Mouse (Mus musculus) CH12.LX (cell line): Measurements from ENCODE around the gene Btbd19. TPM values are rescaled to one million over a fixed set of nuclear protein-coding genes. Genes with fewer than 3 reads are reported as not detected.

Experiments used
- DNase-seq: peaks from one replicate; pipeline ENCODE4 v3.0.0-alpha.2; 2013; ENCODE audit errors: extremely low read depth
- H3K27ac ChIP-seq: 2 replicates; pipeline ENCODE4 v1.5.1; 2012; ENCODE audit warnings: low read depth, mild to moderate bottlenecking, control low read depth, moderate library complexity; ENCODE audit not compliant: insufficient read depth
- H3K27me3 ChIP-seq: replicated peaks from 2 replicates; pipeline ENCODE3; 2012; ENCODE audit warnings: inconsistent platforms
- H3K36me3 ChIP-seq, 2 experiments: replicated peaks in 1 of 2; 2 replicates each; pipeline versions ENCODE3 to v1.6.1; 2012; ENCODE audit warnings: inconsistent platforms in 1 of 2, low read length in 1 of 2, mild to moderate bottlenecking in 1 of 2, mixed read lengths in 1 of 2, moderate library complexity in 1 of 2; ENCODE audit not compliant: control insufficient read depth in 1 of 2, insufficient read depth in 1 of 2
- H3K4me1 ChIP-seq, 2 experiments: 2 replicates each; pipeline ENCODE4 v1.6.1; 2012; ENCODE audit warnings: inconsistent platforms in 1 of 2, moderate library complexity in 1 of 2; ENCODE audit not compliant: insufficient read depth in 2 of 2, control insufficient read depth in 1 of 2
- H3K4me2 ChIP-seq: 2 replicates; pipeline ENCODE4 v1.6.1; 2012; ENCODE audit warnings: low read depth, mild to moderate bottlenecking, control low read depth; ENCODE audit not compliant: poor library complexity, insufficient read depth, severe bottlenecking
- H3K4me3 ChIP-seq, 3 experiments: fragments of 150-350 bp in 1 of 3; sonication (generic) in 1 of 3; replicated peaks in 1 of 3; 2 replicates each; pipeline versions ENCODE3 to v1.5.1; 2011 to 2012; ENCODE audit warnings: low read depth in 2 of 3, low read length in 2 of 3, mild to moderate bottlenecking in 2 of 3, moderate library complexity in 2 of 3, control low read depth in 1 of 3, improper control_type of control experiment in 1 of 3, inconsistent platforms in 1 of 3, mixed read lengths in 1 of 3; ENCODE audit not compliant: poor library complexity in 1 of 3
- H3K79me2 ChIP-seq: replicated peaks from 2 replicates; pipeline ENCODE4 v1.6.1; 2012; ENCODE audit warnings: mild to moderate bottlenecking, moderate library complexity; ENCODE audit not compliant: control insufficient read depth, poor library complexity, insufficient read depth, severe bottlenecking; ENCODE audit errors: extremely low read depth
- H3K9ac ChIP-seq: 2 replicates; pipeline ENCODE4 v1.6.1; 2012; ENCODE audit warnings: low read depth, mild to moderate bottlenecking, control low read depth, moderate library complexity; ENCODE audit not compliant: insufficient read depth
- H3K9me3 ChIP-seq: replicated peaks from 2 replicates; pipeline ENCODE3; 2012; ENCODE audit warnings: low read length, inconsistent platforms, mixed read lengths
- BHLHE40 ChIP-seq: IDR thresholded peaks from 2 replicates; pipeline ENCODE4 v1.6.1; 2011; ENCODE audit warnings: mild to moderate bottlenecking, low read depth, low read length, improper control_type of control experiment
- CHD1 ChIP-seq: IDR thresholded peaks from 2 replicates; pipeline ENCODE4 v1.6.1; 2012; ENCODE audit warnings: low read depth, low read length, improper control_type of control experiment, inconsistent platforms
- CHD2 ChIP-seq: IDR thresholded peaks from 2 replicates; pipeline ENCODE4 v1.6.1; 2011; ENCODE audit warnings: low read length, improper control_type of control experiment
- CTCF ChIP-seq, 2 experiments: IDR thresholded peaks in 1 of 2; conservative IDR thresholded peaks in 1 of 2; 2 replicates each; pipeline ENCODE4 v1.5.1; 2011 to 2012; ENCODE audit warnings: low read depth in 2 of 2, low read length in 2 of 2, improper control_type of control experiment in 1 of 2, inconsistent platforms in 1 of 2, mild to moderate bottlenecking in 1 of 2, moderate library complexity in 1 of 2
- E2F4 ChIP-seq: IDR thresholded peaks from 2 replicates; pipeline ENCODE4 v1.6.1; 2011; ENCODE audit warnings: low read depth, low read length, improper control_type of control experiment; ENCODE audit not compliant: insufficient replicate concordance
- ELF1 ChIP-seq: IDR thresholded peaks from 2 replicates; pipeline ENCODE4 v1.6.1; 2014; ENCODE audit warnings: low read depth, mild to moderate bottlenecking, inconsistent platforms, low read length, improper control_type of control experiment
- EP300 ChIP-seq: IDR thresholded peaks from 2 replicates; pipeline ENCODE4 v1.6.1; 2011; ENCODE audit warnings: low read length, improper control_type of control experiment
- ETS1 ChIP-seq: conservative IDR thresholded peaks from 2 replicates; pipeline ENCODE4 v1.6.1; 2012; ENCODE audit warnings: low read depth, mild to moderate bottlenecking, inconsistent platforms, low read length, improper control_type of control experiment, moderate library complexity
- GABPA ChIP-seq: IDR thresholded peaks from 2 replicates; pipeline ENCODE4 v1.6.1; 2012; ENCODE audit warnings: low read depth, low read length, improper control_type of control experiment, inconsistent platforms; ENCODE audit not compliant: insufficient replicate concordance
- HCFC1 ChIP-seq: IDR thresholded peaks from 2 replicates; pipeline ENCODE4 v1.6.1; 2012; ENCODE audit warnings: low read depth, mild to moderate bottlenecking, inconsistent platforms, low read length, improper control_type of control experiment
- IRF4 ChIP-seq: IDR thresholded peaks from 2 replicates; pipeline ENCODE4 v1.6.1; 2014; ENCODE audit warnings: low read depth, mild to moderate bottlenecking, inconsistent platforms, low read length, improper control_type of control experiment
- JUN ChIP-seq: IDR thresholded peaks from 2 replicates; pipeline ENCODE4 v1.6.1; 2011; ENCODE audit warnings: low read depth, mild to moderate bottlenecking, low read length, improper control_type of control experiment, moderate library complexity; ENCODE audit not compliant: insufficient read depth
- JUND ChIP-seq: conservative IDR thresholded peaks from 2 replicates; pipeline ENCODE4 v1.6.1; 2011; ENCODE audit warnings: low read depth, low read length, improper control_type of control experiment
- KAT2A ChIP-seq: IDR thresholded peaks from 2 replicates; pipeline ENCODE4 v1.6.1; 2012; ENCODE audit warnings: low read length, improper control_type of control experiment, inconsistent platforms; ENCODE audit not compliant: insufficient replicate concordance
- MAFK ChIP-seq: IDR thresholded peaks from 2 replicates; pipeline ENCODE4 v1.6.1; 2011; ENCODE audit warnings: low read length, improper control_type of control experiment; ENCODE audit not compliant: insufficient replicate concordance
- MAX ChIP-seq: IDR thresholded peaks from 2 replicates; pipeline ENCODE4 v1.6.1; 2011; ENCODE audit warnings: low read length, improper control_type of control experiment
- MEF2A ChIP-seq: IDR thresholded peaks from 2 replicates; pipeline ENCODE4 v1.6.1; 2014; ENCODE audit warnings: low read depth, mild to moderate bottlenecking, inconsistent platforms, low read length, improper control_type of control experiment, borderline replicate concordance
- MXI1 ChIP-seq: IDR thresholded peaks from 2 replicates; pipeline ENCODE4 v1.6.1; 2011; ENCODE audit warnings: mild to moderate bottlenecking, low read depth, low read length, improper control_type of control experiment
- MYC ChIP-seq: IDR thresholded peaks from 2 replicates; pipeline ENCODE4 v1.6.1; 2011; ENCODE audit warnings: low read depth, mild to moderate bottlenecking, improper control_type of control experiment, low read length
- NELFE ChIP-seq: IDR thresholded peaks from 2 replicates; pipeline ENCODE4 v1.6.1; 2011; ENCODE audit warnings: low read depth, low read length, improper control_type of control experiment
- NRF1 ChIP-seq: IDR thresholded peaks from 2 replicates; pipeline ENCODE4 v1.6.1; 2014; ENCODE audit warnings: low read depth, mild to moderate bottlenecking, inconsistent platforms, low read length, improper control_type of control experiment, moderate library complexity
- PAX5 ChIP-seq: IDR thresholded peaks from 2 replicates; pipeline ENCODE4 v1.6.1; 2012; ENCODE audit warnings: low read length, inconsistent platforms, mixed read lengths
- POLR2A ChIP-seq: IDR thresholded peaks from 2 replicates; pipeline ENCODE4 v1.6.1; 2011; ENCODE audit warnings: low read depth, mild to moderate bottlenecking, improper control_type of control experiment, low read length
- POLR2AphosphoS2 ChIP-seq: IDR thresholded peaks from 2 replicates; pipeline ENCODE4 v1.6.1; 2011; ENCODE audit warnings: low read depth, low read length, improper control_type of control experiment
- RAD21 ChIP-seq: IDR thresholded peaks from 2 replicates; pipeline ENCODE4 v1.6.1; 2011; ENCODE audit warnings: low read depth, mild to moderate bottlenecking, low read length, improper control_type of control experiment, moderate library complexity
- RCOR1 ChIP-seq: conservative IDR thresholded peaks from 2 replicates; pipeline ENCODE4 v1.6.1; 2012; ENCODE audit warnings: low read depth, mild to moderate bottlenecking, inconsistent platforms, low read length, improper control_type of control experiment
- SIN3A ChIP-seq: IDR thresholded peaks from 2 replicates; pipeline ENCODE4 v1.6.1; 2012; ENCODE audit warnings: low read length, improper control_type of control experiment, inconsistent platforms
- SMC3 ChIP-seq: IDR thresholded peaks from 2 replicates; pipeline ENCODE4 v1.6.1; 2011; ENCODE audit warnings: low read depth, low read length, improper control_type of control experiment
- TBP ChIP-seq: conservative IDR thresholded peaks from 2 replicates; pipeline ENCODE4 v1.6.1; 2011; ENCODE audit warnings: low read depth, low read length, improper control_type of control experiment
- TCF12 ChIP-seq: IDR thresholded peaks from 2 replicates; pipeline ENCODE4 v1.6.1; 2014; ENCODE audit warnings: low read depth, mild to moderate bottlenecking, inconsistent platforms, low read length, improper control_type of control experiment
- UBTF ChIP-seq: IDR thresholded peaks from 2 replicates; pipeline ENCODE4 v1.6.1; 2012; ENCODE audit warnings: low read depth, mild to moderate bottlenecking, inconsistent platforms, low read length, improper control_type of control experiment, moderate library complexity
- USF1 ChIP-seq: IDR thresholded peaks from 2 replicates; pipeline ENCODE4 v1.6.1; 2014; ENCODE audit warnings: low read depth, mild to moderate bottlenecking, inconsistent platforms, low read length, improper control_type of control experiment
- USF2 ChIP-seq: conservative IDR thresholded peaks from 2 replicates; pipeline ENCODE4 v1.6.1; 2011; ENCODE audit warnings: low read depth, low read length, improper control_type of control experiment
- ZC3H11A ChIP-seq: IDR thresholded peaks from 2 replicates; pipeline ENCODE4 v1.6.1; 2012; ENCODE audit warnings: low read depth, mild to moderate bottlenecking, inconsistent platforms, low read length, improper control_type of control experiment
- ZKSCAN1 ChIP-seq: IDR thresholded peaks from 2 replicates; pipeline ENCODE4 v1.6.1; 2012; ENCODE audit warnings: low read depth, inconsistent platforms, low read length, improper control_type of control experiment, borderline replicate concordance
- ZMIZ1 ChIP-seq: IDR thresholded peaks from 2 replicates; pipeline ENCODE4 v1.6.1; 2012; ENCODE audit warnings: low read depth, mild to moderate bottlenecking, inconsistent platforms, low read length, improper control_type of control experiment
- ZNF384 ChIP-seq: IDR thresholded peaks from 2 replicates; pipeline ENCODE4 v1.6.1; 2012; ENCODE audit warnings: low read depth, low read length, improper control_type of control experiment, inconsistent platforms
- dilution Hi-C: fragments of 300-500 bp; cut with MboI; formaldehyde crosslinking; loops from 2 replicates; pipeline ENCODE4 v1.14.3; 2020; ENCODE audit warnings: low sequenced_read_pairs; ENCODE audit not compliant: extremely low pct_unique_long_range_greater_than_20kb, extremely low pct_ligation_motif_present
- in situ Hi-C: fragments of 300-500 bp; cut with MboI; formaldehyde crosslinking; loops from 3 replicates; pipeline ENCODE4 v1.14.3; 2019; ENCODE audit warnings: low sequenced_read_pairs, low pct_ligation_motif_present, low pct_unique_long_range_greater_than_20kb, mixed read lengths
- polyA plus RNA-seq: library from polyadenylated mRNA; unstranded; fragments of >175 nt; gene quantifications from 2 replicates; pipeline ENCODE4 v1.2.1, GENCODE M21; 2012; ENCODE audit warnings: low read depth; ENCODE audit not compliant: insufficient read length
- total RNA-seq, 2 experiments: library from RNA; depleted of rRNA; stranded (reverse); fragments of 300-350 nt in 1 of 2; fragments of >200 nt in 1 of 2; gene quantifications; 2 replicates each; pipeline ENCODE4 v1.2.3; 2012 to 2014

Gene Btbd19
- total and polyA plus RNA-seq, 3 experiments, result 31.5 to 51.1 (median 36.3) TPM

DNA sequence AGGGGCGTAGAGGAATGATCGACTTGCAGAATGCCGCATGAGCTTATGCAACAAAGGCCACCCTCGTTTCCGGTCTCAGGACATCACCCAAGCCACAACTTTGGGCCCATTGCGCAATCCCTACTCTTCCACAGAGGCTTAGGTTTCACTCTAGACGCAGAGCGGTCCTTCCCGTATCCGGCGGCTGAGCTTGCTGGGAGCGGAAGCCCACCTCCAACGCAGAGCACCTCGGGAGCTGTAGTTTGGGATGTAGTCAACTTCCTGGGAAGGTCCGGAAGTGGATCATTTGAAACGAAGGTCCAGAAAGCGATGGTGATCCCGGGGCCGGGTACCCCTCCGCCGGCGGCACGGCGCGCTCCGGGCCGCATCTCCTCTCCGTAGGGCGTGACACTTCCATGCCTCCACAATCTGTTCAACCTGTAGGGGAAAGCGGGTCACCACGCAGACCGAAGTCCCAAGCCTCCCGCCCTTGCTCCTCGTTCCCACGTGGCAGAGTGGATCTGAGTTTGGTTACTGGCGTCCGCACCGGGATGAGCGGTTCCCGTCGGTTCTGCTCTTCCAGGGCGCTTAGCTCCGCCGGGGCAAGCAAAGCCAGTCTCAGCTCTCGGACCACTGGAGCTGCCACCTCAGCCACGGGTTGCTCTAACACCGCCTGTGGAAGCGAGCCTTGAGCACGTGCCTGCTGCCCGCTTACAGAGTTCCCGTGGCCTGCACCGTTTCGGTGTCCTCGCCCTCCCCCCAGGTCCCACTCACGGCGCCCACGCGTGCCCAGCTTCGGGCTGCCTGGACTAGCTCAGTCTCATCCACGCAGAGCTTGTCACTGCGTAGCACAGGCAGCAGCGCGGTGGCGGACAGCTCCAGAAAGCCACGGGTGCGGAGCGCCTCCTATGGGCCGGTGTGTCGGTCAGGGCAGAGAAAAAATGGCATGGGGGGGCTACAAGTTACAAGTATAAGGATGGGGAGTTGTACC is 4.8 kb downstream of the Btbd19 start:
- in situ Hi-C loops, result no loop called here
- Histone ChIP-seq H3K79me2 (peaks cover 8% of the 10 kb centered on the region; the same call in 1 of the 2 replicates), H3K27me3 (no peaks in the 10 kb centered on the region), H3K4me1 (peaks cover 8 to 52% of the 10 kb centered on the region in 2 experiments), H3K9ac (peak overlapping the region; percentile 96), H3K4me3 (peak overlapping the region; percentile 69 to 87 (median 85)), H3K4me2 (peak overlapping the region; percentile 92), H3K36me3 (peaks cover 5 to 27% of the 10 kb centered on the region in 2 experiments), H3K27ac (peak overlapping the region; percentile 89), H3K9me3 (no peaks in the 10 kb centered on the region)
- peak; percentile 97 for DNase-seq
- peak; percentile 67 for TF ChIP-seq NELFE
- no peak for TF ChIP-seq CHD1
- TF ChIP-seq ZNF384, result peak; percentile 73
- peak; percentile 77 for TF ChIP-seq MXI1
- peak; percentile 60 for TF ChIP-seq NRF1
- TF ChIP-seq CTCF (conservative IDR thresholded peaks at IDR 0.05 in 1 of 2, IDR thresholded peaks at IDR 0.05 in 1 of 2; ENCODE audit: low read depth in 2 of 2, low read length in 2 of 2), result peak; percentile 26 to 85; a peak in 2 of 4 replicates
- TF ChIP-seq TBP, result peak; percentile 94
- TF ChIP-seq ZMIZ1, result peak; percentile 36
- peak; percentile 62 for TF ChIP-seq RAD21
- peak; percentile 67 for TF ChIP-seq POLR2AphosphoS2
- no peak for TF ChIP-seq USF1
- no peak for TF ChIP-seq RCOR1
- peak; percentile 29; the same call in 1 of the 2 replicates for TF ChIP-seq EP300
- TF ChIP-seq TCF12, result peak; percentile 81
- 0 out of 2 replicates have a peak, but pooled peaks have one; percentile 23 for TF ChIP-seq MAFK
- peak; percentile 98 for TF ChIP-seq KAT2A
- peak; percentile 96 for TF ChIP-seq ETS1
- TF ChIP-seq SIN3A, result peak; percentile 95; the same call in 1 of the 2 replicates
- TF ChIP-seq GABPA, result peak; percentile 85
- peak; percentile 90 for TF ChIP-seq BHLHE40
- TF ChIP-seq ELF1, result peak; percentile 99
- TF ChIP-seq POLR2A, result peak; percentile 79
- no peak for TF ChIP-seq USF2
- peak; percentile 85 for TF ChIP-seq UBTF
- TF ChIP-seq HCFC1, result peak; percentile 99
- TF ChIP-seq CHD2, result peak; percentile 36; the same call in 1 of the 2 replicates
- 0 out of 2 replicates have a peak, but pooled peaks have one; percentile 25 for TF ChIP-seq JUND
- TF ChIP-seq ZKSCAN1, result no peak
- peak; percentile 86 for TF ChIP-seq IRF4
- no peak for TF ChIP-seq JUN
- no peak for TF ChIP-seq ZC3H11A
- TF ChIP-seq PAX5, result no peak
- TF ChIP-seq MEF2A, result peak; percentile 81
- TF ChIP-seq SMC3, result peak; percentile 51
- TF ChIP-seq MAX, result peak; percentile 69
- no peak for TF ChIP-seq E2F4
- TF ChIP-seq MYC, result peak; percentile 73
- dilution Hi-C loops, result no loop called here
